Mouse (Mus musculus) ES-Bruce4 (cell line): ENCODE measurements around the gene Adh1.

Experiments
- CTCF ChIP-seq: IDR thresholded peaks from one replicate; pipeline ENCODE4 v1.8.1; 2011; ENCODE audit warnings: low read depth, low read length
- POLR2A ChIP-seq: IDR thresholded peaks from one replicate; pipeline ENCODE4 v1.8.1; 2011; ENCODE audit warnings: low read length; ENCODE audit not compliant: insufficient read depth

GRCm38 (mm10) chr3:138263154-138263930 is 2.6 kb downstream of the Adh1 start:
- TF ChIP-seq CTCF (no peak), POLR2A (no peak)
